In the genomic region with DNA sequence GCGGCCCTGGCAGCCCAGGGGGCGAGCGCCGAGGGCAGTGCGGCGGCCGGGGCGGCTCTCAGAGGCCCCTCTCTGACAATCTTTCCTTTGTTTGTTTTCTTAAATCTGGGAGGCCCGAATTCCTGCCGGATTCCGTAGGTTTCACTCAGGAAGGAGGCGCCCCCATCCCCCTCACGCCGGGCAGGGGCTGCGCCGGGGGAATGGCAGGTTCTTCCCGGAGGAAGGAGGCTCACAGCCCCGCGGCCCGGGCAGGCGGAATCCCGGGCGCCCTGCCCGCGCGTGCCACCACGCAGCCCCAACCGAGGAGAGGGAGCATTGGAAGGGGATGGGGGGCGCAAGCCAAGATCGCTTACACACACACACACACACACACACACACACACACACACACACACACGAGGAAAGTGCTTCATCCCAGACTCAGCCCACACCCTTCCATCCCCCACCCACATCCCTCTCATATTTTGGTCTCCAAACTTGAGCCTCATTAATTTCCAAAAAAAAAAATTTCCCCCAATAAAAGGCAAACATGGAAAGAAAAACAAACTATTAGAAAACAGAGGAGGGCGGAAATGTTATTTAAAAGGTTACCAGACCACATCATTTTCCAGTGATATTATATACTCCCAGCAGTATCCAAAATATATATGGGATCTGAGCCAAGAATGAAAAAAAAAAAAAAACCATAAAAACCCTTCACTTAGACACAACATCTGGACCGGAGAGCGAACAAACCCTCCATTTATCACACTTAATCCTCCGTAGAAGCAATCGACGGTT, we compare ENCODE assay signal across 8 mouse cellular contexts. TPM values are rescaled to one million over a fixed set of nuclear protein-coding genes. Genes with fewer than 3 reads are reported as not detected.
A peak's percentile ranks its signal among the peaks of the same experiment; 100 is the strongest.
DNase-seq lines count a peak whose midpoint lies in the region; ATAC-seq lines count a peak whose summit lies in the region.

No protein-coding gene starts in this region.

- H3K4me2 ChIP-seq in kidney, embryonic 14.5 days (replicated peaks; ENCODE audit: low read depth, low read length), result peak overlapping the region; percentile 69
- H3K4me2 ChIP-seq in embryonic facial prominence, embryonic 12.5 days (replicated peaks), result peak overlapping the region; percentile 67
- H3K4me2 ChIP-seq in heart, embryonic 15.5 days, result peak overlapping the region; percentile 89
- H3K4me2 ChIP-seq in limb, embryonic 13.5 days (replicated peaks), result peak overlapping the region; percentile 69
- peak overlapping the region; percentile 67 for H3K4me2 ChIP-seq in neural tube, embryonic 15.5 days

- peak overlapping the region; percentile 35; the same call in 1 of the 2 replicates for H3K9ac ChIP-seq in kidney, embryonic 14.5 days (ENCODE audit: low read depth, low read length)
- H3K9ac ChIP-seq in embryonic facial prominence, embryonic 12.5 days, result peak overlapping the region; percentile 31
- peak overlapping the region; percentile 53 for H3K9ac ChIP-seq in heart, embryonic 15.5 days
- peak overlapping the region; percentile 61 for H3K9ac ChIP-seq in limb, embryonic 13.5 days
- H3K9ac ChIP-seq in neural tube, embryonic 15.5 days (replicated peaks), result 0 out of 2 replicates have a peak overlapping the region, but pooled peaks have one; percentile 24

- peaks cover 25% of the 10 kb centered on the region for H3K4me1 ChIP-seq in kidney, embryonic 14.5 days (ENCODE audit: control insufficient read depth, insufficient read depth, low read length)
- peaks cover 43% of the 10 kb centered on the region for H3K4me1 ChIP-seq in embryonic facial prominence, embryonic 12.5 days
- H3K4me1 ChIP-seq in heart, embryonic 15.5 days (replicated peaks), result peaks cover 53% of the 10 kb centered on the region
- H3K4me1 ChIP-seq in limb, embryonic 13.5 days, result peaks cover 53% of the 10 kb centered on the region
- H3K4me1 ChIP-seq in neural tube, embryonic 15.5 days, result peaks cover 35% of the 10 kb centered on the region

- peak; percentile 60 for ATAC-seq in kidney, embryonic 14.5 days (ENCODE audit: low FRiP score, low TSS enrichment)
- peak; percentile 54 for ATAC-seq in embryonic facial prominence, embryonic 12.5 days (ENCODE audit: insufficient number of reproducible peaks, insufficient read depth, low FRiP score, low TSS enrichment)
- ATAC-seq in heart, embryonic 15.5 days (replicated peaks; ENCODE audit: insufficient number of reproducible peaks, insufficient read depth, low FRiP score, low read depth), result peak; percentile 11; the same call in 1 of the 2 replicates
- peak; percentile 62 for ATAC-seq in limb, embryonic 13.5 days (ENCODE audit: low FRiP score, low read depth)
- ATAC-seq in neural tube, embryonic 15.5 days (ENCODE audit: low FRiP score), result no peak
- ATAC-seq in frontal cortex, adult (ENCODE audit: low TSS enrichment), result no peak

- H3K36me3 ChIP-seq in kidney, embryonic 14.5 days (ENCODE audit: control insufficient read depth, insufficient read depth, low read length), result no peaks in the 10 kb centered on the region
- H3K36me3 ChIP-seq in embryonic facial prominence, embryonic 12.5 days, result no peaks in the 10 kb centered on the region
- no peaks in the 10 kb centered on the region for H3K36me3 ChIP-seq in heart, embryonic 15.5 days
- H3K36me3 ChIP-seq in limb, embryonic 13.5 days, result no peaks in the 10 kb centered on the region
- no peaks in the 10 kb centered on the region for H3K36me3 ChIP-seq in neural tube, embryonic 15.5 days

- peak overlapping the region; percentile 41 for H3K4me3 ChIP-seq in kidney, embryonic 14.5 days (ENCODE audit: low read length)
- peak overlapping the region; percentile 25 for H3K4me3 ChIP-seq in embryonic facial prominence, embryonic 12.5 days
- peak overlapping the region; percentile 53 for H3K4me3 ChIP-seq in heart, embryonic 15.5 days
- peak overlapping the region; percentile 37 for H3K4me3 ChIP-seq in limb, embryonic 13.5 days
- H3K4me3 ChIP-seq in neural tube, embryonic 15.5 days (replicated peaks), result peak overlapping the region; percentile 38

- H3K9me3 ChIP-seq in kidney, embryonic 14.5 days (ENCODE audit: control insufficient read depth, low read length), result no peaks in the 10 kb centered on the region
- H3K9me3 ChIP-seq in embryonic facial prominence, embryonic 12.5 days, result no peaks in the 10 kb centered on the region
- H3K9me3 ChIP-seq in heart, embryonic 15.5 days (replicated peaks), result no peaks in the 10 kb centered on the region
- no peaks in the 10 kb centered on the region for H3K9me3 ChIP-seq in limb, embryonic 13.5 days
- no peaks in the 10 kb centered on the region for H3K9me3 ChIP-seq in neural tube, embryonic 15.5 days (replicated peaks)

- H3K27ac ChIP-seq in kidney, embryonic 14.5 days (ENCODE audit: low read depth, low read length), result peak overlapping the region; percentile 68
- H3K27ac ChIP-seq in embryonic facial prominence, embryonic 12.5 days, result peak overlapping the region; percentile 96
- H3K27ac ChIP-seq in heart, embryonic 15.5 days, result peak overlapping the region; percentile 87
- peak overlapping the region; percentile 98 for H3K27ac ChIP-seq in limb, embryonic 13.5 days
- H3K27ac ChIP-seq in neural tube, embryonic 15.5 days (replicated peaks), result peak overlapping the region; percentile 79; the same call in 1 of the 2 replicates

- DNase-seq in kidney, adult 11 months, result no peak
- DNase-seq in urinary bladder, postnatal 4 days (ENCODE audit: low spot score in 2 of 2), result no peak

- no peaks in the 10 kb centered on the region; the same call in none of the 2 replicates for H3K27me3 ChIP-seq in kidney, embryonic 14.5 days (ENCODE audit: control insufficient read depth, insufficient read depth, low read length)
- no peaks in the 10 kb centered on the region for H3K27me3 ChIP-seq in embryonic facial prominence, embryonic 12.5 days
- H3K27me3 ChIP-seq in heart, embryonic 15.5 days, result no peaks in the 10 kb centered on the region
- H3K27me3 ChIP-seq in limb, embryonic 13.5 days, result no peaks in the 10 kb centered on the region
- H3K27me3 ChIP-seq in neural tube, embryonic 15.5 days (replicated peaks), result peaks cover 28% of the 10 kb centered on the region

- under 1% methylated on average over 36 of the region's 37 CpGs for WGBS in kidney, embryonic 14.5 days
- under 1% methylated on average over 31 of the region's 37 CpGs for WGBS in embryonic facial prominence, embryonic 12.5 days
- 4% methylated on average over 34 of the region's 37 CpGs for WGBS in heart, embryonic 15.5 days
- WGBS in limb, embryonic 13.5 days, result 1% methylated on average over 31 of the region's 37 CpGs
- 1% methylated on average over 36 of the region's 37 CpGs for WGBS in neural tube, embryonic 15.5 days

RNA-seq across cellular contexts. Expression of gene Foxp4, which starts 51.0 kb away (rescaled TPM):
- 23.9 and 25.4 TPM in 2 replicates for polyA plus RNA-seq in kidney, embryonic 14.5 days (2014; fragmentation: Nextera tagmentation; extraction: Ambion mirVana)
- polyA plus RNA-seq in embryonic facial prominence, embryonic 12.5 days (2016; fragmentation: Nextera tagmentation; extraction: Ambion mirVana), result 51.0 and 52.4 TPM in 2 replicates
- 6.4 and 11.1 TPM in 2 replicates for polyA plus RNA-seq in heart, embryonic 15.5 days (2015; fragmentation: Nextera tagmentation; extraction: Ambion mirVana)
- 25.9 and 30.2 TPM in 2 replicates for polyA plus RNA-seq in limb, embryonic 13.5 days (2015; fragmentation: Nextera tagmentation; extraction: Ambion mirVana)
- 30.3 and 31.9 TPM in 2 replicates for polyA plus RNA-seq in neural tube, embryonic 15.5 days (2015; fragmentation: Nextera tagmentation; extraction: Ambion mirVana)

Comparison
In these comparisons a context has a peak if more than half of its experiments do, and no peak if none do; other contexts are left out.
1. ATAC-seq: peak in kidney, embryonic 14.5 days (single experiment), embryonic facial prominence, embryonic 12.5 days (single experiment), heart, embryonic 15.5 days (single experiment) and limb, embryonic 13.5 days (single experiment); none in neural tube, embryonic 15.5 days (single experiment) and frontal cortex, adult (single experiment).
2. Peak in every context shown above with its lines, with median percentiles within 50 percentile points of each other: H3K27ac ChIP-seq, H3K4me2 ChIP-seq, H3K4me3 ChIP-seq and H3K9ac ChIP-seq.